Mouse (Mus musculus) midbrain, embryonic 15.5 days (tissue): ENCODE data around the gene Lin28b. TPM values are rescaled to one million over a fixed set of nuclear protein-coding genes. Genes with fewer than 3 reads are reported as not detected.

Experiments used
- ATAC-seq: fragments of 200-750 bp; cut with Nextera tagmentation; replicated peaks from 2 replicates; pipeline ENCODE4 v1.8.0; 2017; ENCODE audit warnings: moderate TSS enrichment
- H3K27ac ChIP-seq: fragments of 300-500 bp; sonication (generic); 2 replicates; pipeline ENCODE4 v1.5.1; 2015; ENCODE audit warnings: mild to moderate bottlenecking, inconsistent platforms
- H3K27me3 ChIP-seq: fragments of 300-500 bp; sonication (generic); replicated peaks from 2 replicates; pipeline ENCODE4 v1.6.1; 2015; ENCODE audit warnings: inconsistent platforms
- H3K36me3 ChIP-seq: fragments of 300-500 bp; sonication (generic); replicated peaks from 2 replicates; pipeline ENCODE4 v1.6.1; 2015; ENCODE audit warnings: inconsistent platforms
- H3K4me1 ChIP-seq: fragments of 300-500 bp; sonication (generic); 2 replicates; pipeline ENCODE4 v1.6.1; 2015; ENCODE audit warnings: inconsistent platforms
- H3K4me2 ChIP-seq: fragments of 300-500 bp; sonication (generic); 2 replicates; pipeline ENCODE4 v1.6.1; 2015; ENCODE audit warnings: inconsistent platforms, mild to moderate bottlenecking, moderate library complexity
- H3K4me3 ChIP-seq: fragments of 300-500 bp; sonication (generic); 2 replicates; pipeline ENCODE4 v1.5.1; 2015; ENCODE audit warnings: mild to moderate bottlenecking, inconsistent platforms
- H3K9ac ChIP-seq: fragments of 300-500 bp; sonication (generic); 2 replicates; pipeline ENCODE4 v1.6.1; 2015; ENCODE audit warnings: mild to moderate bottlenecking, inconsistent platforms
- H3K9me3 ChIP-seq: fragments of 300-500 bp; sonication (generic); 2 replicates; pipeline ENCODE4 v1.6.1; 2016; ENCODE audit warnings: inconsistent platforms
- WGBS: fragments of 180-500 bp; shearing (Covaris S2); methylation state at CpG from one replicate; pipeline ENCODE4 v1.1.7; 2015; ENCODE audit warnings: mixed read lengths; 5-methylcytosine and 5-hydroxymethylcytosine counted together
- polyA plus RNA-seq: library from polyadenylated mRNA; unstranded; fragments of >200 nt; fragmentation: Nextera tagmentation; extraction: Ambion mirVana; gene quantifications from 2 replicates; pipeline ENCODE4 v1.2.1, GENCODE M21; 2015

Gene Lin28b
- polyA plus RNA-seq: 8.7 and 9.0 TPM in 2 replicates

GRCm38 (mm10) chr10:45485761-45486602 is at the start of gene Lin28b:
Gene Lin28b (minus strand): TSS chr10:45486395.
- no peaks in the 10 kb centered on the region for H3K36me3 ChIP-seq
- peak within 1 kb of the TSS; percentile 67 for H3K9ac ChIP-seq
- peak within 1 kb of the TSS; percentile 86 for H3K4me2 ChIP-seq
- peak; percentile 96 for ATAC-seq
- H3K27ac ChIP-seq: peak within 1 kb of the TSS; percentile 97
- peak within 1 kb of the TSS; percentile 70 for H3K4me3 ChIP-seq
- H3K27me3 ChIP-seq: no peaks in the 10 kb centered on the region
- no peaks in the 10 kb centered on the region for H3K9me3 ChIP-seq
- H3K4me1 ChIP-seq: 0 out of 2 replicates have a peak, but pooled peaks cover 5% of the 10 kb centered on the region
- WGBS: under 1% methylated on average over 101 of the region's 139 CpGs

GRCm38 (mm10) chr10:45511764-45512163 is 25.6 kb upstream of the Lin28b start:
- no peak for ATAC-seq
- Histone ChIP-seq H3K4me2 (no peak overlapping the region), H3K27ac (no peak overlapping the region), H3K4me3 (no peak overlapping the region), H3K9me3 (no peaks in the 10 kb centered on the region), H3K36me3 (no peaks in the 10 kb centered on the region), H3K27me3 (no peaks in the 10 kb centered on the region), H3K4me1 (no peaks in the 10 kb centered on the region), H3K9ac (no peak overlapping the region)
- WGBS: 67% methylated on average over 2 of the region's 2 CpGs

- H3K4me1 ChIP-seq: no peaks in the 10 kb centered on the region
- WGBS: 92% methylated on average over 3 of the region's 3 CpGs
- no peak overlapping the region for H3K9ac ChIP-seq
- ATAC-seq: no peak
- H3K4me3 ChIP-seq: no peak overlapping the region
- no peaks in the 10 kb centered on the region for H3K9me3 ChIP-seq
- H3K27ac ChIP-seq: no peak overlapping the region
- H3K27me3 ChIP-seq: no peaks in the 10 kb centered on the region
- H3K36me3 ChIP-seq: no peaks in the 10 kb centered on the region
- no peak overlapping the region for H3K4me2 ChIP-seq
Measured at GRCm38 (mm10) chr10:45510662-45511061, 24.5 kb upstream of the Lin28b start.

- H3K4me3 ChIP-seq: no peak overlapping the region
- no peaks in the 10 kb centered on the region for H3K9me3 ChIP-seq
- H3K27me3 ChIP-seq: no peaks in the 10 kb centered on the region
- H3K4me1 ChIP-seq: no peaks in the 10 kb centered on the region
- H3K4me2 ChIP-seq: no peak overlapping the region
- H3K27ac ChIP-seq: no peak overlapping the region
- no peak overlapping the region for H3K9ac ChIP-seq
- ATAC-seq: no peak
- 91% methylated on average over 1 of the region's 1 CpGs for WGBS
- no peaks in the 10 kb centered on the region for H3K36me3 ChIP-seq
Measured at GRCm38 (mm10) chr10:45500259-45500658, 14.1 kb upstream of the Lin28b start.

GRCm38 (mm10) chr10:45486603-45486946 is 380 bp upstream of the Lin28b start:
- Histone ChIP-seq H3K36me3 (no peaks in the 10 kb centered on the region), H3K9ac (peak overlapping the region; percentile 67), H3K27me3 (no peaks in the 10 kb centered on the region), H3K27ac (peak overlapping the region; percentile 97), H3K9me3 (no peaks in the 10 kb centered on the region), H3K4me1 (0 out of 2 replicates have a peak, but pooled peaks cover 5% of the 10 kb centered on the region), H3K4me2 (peak overlapping the region; percentile 86), H3K4me3 (peak overlapping the region; percentile 70)
- WGBS: 0% methylated on average over 40 of the region's 40 CpGs
- ATAC-seq: peak; percentile 77

- Histone ChIP-seq H3K9ac (peak overlapping the region; percentile 67), H3K4me1 (0 out of 2 replicates have a peak, but pooled peaks cover 5% of the 10 kb centered on the region), H3K9me3 (no peaks in the 10 kb centered on the region), H3K36me3 (no peaks in the 10 kb centered on the region), H3K4me3 (peak overlapping the region; percentile 70), H3K4me2 (peak overlapping the region; percentile 86), H3K27me3 (no peaks in the 10 kb centered on the region), H3K27ac (peak overlapping the region; percentile 97)
- WGBS: under 1% methylated on average over 32 of the region's 32 CpGs
- ATAC-seq: no peak
Measured at GRCm38 (mm10) chr10:45485226-45485760, 902 bp downstream of the Lin28b start.

- WGBS: 74% methylated on average over 2 of the region's 2 CpGs
Measured at GRCm38 (mm10) chr10:45483210-45483609, 3.0 kb downstream of the Lin28b start.

GRCm38 (mm10) chr10:45473663-45474333 is 12.4 kb downstream of the Lin28b start:
- no peak overlapping the region for H3K9ac ChIP-seq
- peak overlapping the region; percentile 23 for H3K4me3 ChIP-seq
- peaks cover 25% of the 10 kb centered on the region for H3K4me1 ChIP-seq
- no peak for ATAC-seq
- 3% methylated on average over 21 of the region's 21 CpGs for WGBS
- no peaks in the 10 kb centered on the region for H3K36me3 ChIP-seq
- no peak overlapping the region for H3K27ac ChIP-seq
- H3K27me3 ChIP-seq: peaks cover 13% of the 10 kb centered on the region
- H3K9me3 ChIP-seq: no peaks in the 10 kb centered on the region
- H3K4me2 ChIP-seq: peak overlapping the region; percentile 38

More at GRCm38 (mm10) chr10:45483210-45483609, 3.0 kb downstream of the Lin28b start:
- no peaks in the 10 kb centered on the region for H3K27me3 ChIP-seq
- H3K36me3 ChIP-seq: no peaks in the 10 kb centered on the region
- no peak overlapping the region for H3K4me2 ChIP-seq
- no peaks in the 10 kb centered on the region for H3K9me3 ChIP-seq
- H3K4me3 ChIP-seq: no peak overlapping the region
- no peak for ATAC-seq
- no peak overlapping the region for H3K9ac ChIP-seq
- H3K4me1 ChIP-seq: 0 out of 2 replicates have a peak, but pooled peaks cover 5% of the 10 kb centered on the region
- no peak overlapping the region for H3K27ac ChIP-seq

GRCm38 (mm10) chr10:45473143-45473484 is 13.1 kb downstream of the Lin28b start:
- 9% methylated on average over 5 of the region's 5 CpGs for WGBS
- no peak for ATAC-seq
- peaks cover 13% of the 10 kb centered on the region for H3K27me3 ChIP-seq
- H3K9me3 ChIP-seq: no peaks in the 10 kb centered on the region
- no peaks in the 10 kb centered on the region for H3K36me3 ChIP-seq
- H3K4me2 ChIP-seq: peak overlapping the region; percentile 16; the same call in 1 of the 2 replicates
- peaks cover 28% of the 10 kb centered on the region for H3K4me1 ChIP-seq
- H3K27ac ChIP-seq: no peak overlapping the region
- H3K4me3 ChIP-seq: no peak overlapping the region
- no peak overlapping the region for H3K9ac ChIP-seq

GRCm38 (mm10) chr10:45472431-45473142 is 13.6 kb downstream of the Lin28b start:
- H3K9me3 ChIP-seq: no peaks in the 10 kb centered on the region
- ATAC-seq: no peak
- no peak overlapping the region for H3K27ac ChIP-seq
- 19% methylated on average over 6 of the region's 6 CpGs for WGBS
- H3K4me1 ChIP-seq: peaks cover 28% of the 10 kb centered on the region
- H3K9ac ChIP-seq: no peak overlapping the region
- no peak overlapping the region for H3K4me3 ChIP-seq
- no peaks in the 10 kb centered on the region for H3K36me3 ChIP-seq
- H3K27me3 ChIP-seq: peaks cover 13% of the 10 kb centered on the region
- H3K4me2 ChIP-seq: 0 out of 2 replicates have a peak overlapping the region, but pooled peaks have one; percentile 16

GRCm38 (mm10) chr10:45471321-45471720 is 14.9 kb downstream of the Lin28b start:
- Histone ChIP-seq H3K4me2 (no peak overlapping the region), H3K9me3 (no peaks in the 10 kb centered on the region), H3K4me1 (peaks cover 28% of the 10 kb centered on the region), H3K27ac (no peak overlapping the region), H3K36me3 (no peaks in the 10 kb centered on the region), H3K27me3 (peaks cover 13% of the 10 kb centered on the region), H3K4me3 (no peak overlapping the region), H3K9ac (no peak overlapping the region)
- 23% methylated on average over 3 of the region's 3 CpGs for WGBS
- no peak for ATAC-seq
